Mouse (Mus musculus) embryonic facial prominence, embryonic 10.5 days (tissue): Measurements from ENCODE around the gene Abca7. TPM values are rescaled to one million over a fixed set of nuclear protein-coding genes. Genes with fewer than 3 reads are reported as not detected.
"Not testable (repeated sequence)": the region's sequence is repeated elsewhere in the genome, so short reads cannot be mapped to it uniquely, and the experiment has no call there.

Experiments used
- DNase-seq: peaks from one replicate; pipeline ENCODE4 v3.0.0-alpha.2; 2017; ENCODE audit warnings: low spot score
- H3K27ac ChIP-seq: fragments of 300-500 bp; sonication (generic); replicated peaks from 2 replicates; pipeline ENCODE4 v1.5.1; 2016; ENCODE audit warnings: mild to moderate bottlenecking
- H3K27me3 ChIP-seq: fragments of 300-500 bp; sonication (generic); replicated peaks from 2 replicates; pipeline ENCODE4 v1.6.1; 2016; ENCODE audit warnings: low read depth, mild to moderate bottlenecking; ENCODE audit not compliant: poor library complexity, severe bottlenecking
- H3K36me3 ChIP-seq: fragments of 300-500 bp; sonication (generic); replicated peaks from 2 replicates; pipeline ENCODE4 v1.6.1; 2016; ENCODE audit warnings: mild to moderate bottlenecking, moderate library complexity
- H3K4me1 ChIP-seq: fragments of 300-500 bp; sonication (generic); 2 replicates; pipeline ENCODE4 v1.6.1; 2016
- H3K4me3 ChIP-seq: fragments of 300-500 bp; sonication (generic); 2 replicates; pipeline ENCODE4 v1.5.1; 2016; ENCODE audit warnings: mild to moderate bottlenecking, moderate library complexity
- H3K9me3 ChIP-seq: fragments of 300-500 bp; sonication (generic); 2 replicates; pipeline ENCODE4 v1.6.1; 2016; ENCODE audit warnings: mild to moderate bottlenecking
- WGBS: fragments of 180-500 bp; shearing (Covaris S2); methylation state at CpG from one replicate; pipeline ENCODE4 v1.1.7; 2016; 5-methylcytosine and 5-hydroxymethylcytosine counted together
- polyA plus RNA-seq: library from polyadenylated mRNA; unstranded; fragments of >200 nt; fragmentation: Nextera tagmentation; extraction: Ambion mirVana; gene quantifications from 2 replicates; pipeline ENCODE4 v1.2.1, GENCODE M21; 2016

Abca7 gene
- polyA plus RNA-seq, 1 experiment from 2014 or later: 3.2 TPM

GRCm38 (mm10) chr10:80045766-80046165, 49.5 kb downstream of the Abca7 start:
- Histone ChIP-seq H3K9me3 (no peaks in the 10 kb centered on the region), H3K27me3 (0 out of 2 replicates have a peak, but pooled peaks cover 10% of the 10 kb centered on the region), H3K27ac (no peak overlapping the region), H3K4me1 (peaks cover 47% of the 10 kb centered on the region), H3K4me3 (0 out of 2 replicates have a peak overlapping the region, but pooled peaks have one; percentile 1), H3K36me3 (no peaks in the 10 kb centered on the region)
- DNase-seq: no peak
- WGBS: 82% methylated on average over 5 of the region's 5 CpGs

- DNase-seq: no peak
- H3K4me1 ChIP-seq: peaks cover 60% of the 10 kb centered on the region
- 0 out of 2 replicates have a peak, but pooled peaks cover 10% of the 10 kb centered on the region for H3K27me3 ChIP-seq
- no peaks in the 10 kb centered on the region for H3K36me3 ChIP-seq
- 45% methylated on average over 9 of the region's 9 CpGs for WGBS
- H3K4me3 ChIP-seq: 0 out of 2 replicates have a peak within 1 kb of the TSS, but pooled peaks have one; percentile 11
- H3K9me3 ChIP-seq: no peaks in the 10 kb centered on the region
- H3K27ac ChIP-seq: peak within 1 kb of the TSS; percentile 81
Observed at GRCm38 (mm10) chr10:80047041-80047565, 50.8 kb downstream of the Abca7 start, which contains the start of gene Gpx4. Gene Gpx4 (plus strand): TSS chr10:80047166.

- Histone ChIP-seq H3K4me3 (peak overlapping the region; percentile 11; the same call in 1 of the 2 replicates), H3K9me3 (no peaks in the 10 kb centered on the region), H3K27ac (peak overlapping the region; percentile 81), H3K4me1 (peaks cover 72% of the 10 kb centered on the region), H3K36me3 (no peaks in the 10 kb centered on the region), H3K27me3 (0 out of 2 replicates have a peak, but pooled peaks cover 10% of the 10 kb centered on the region)
- 19% methylated on average over 5 of the region's 5 CpGs for WGBS
- no peak for DNase-seq
Observed at GRCm38 (mm10) chr10:80048396-80048795, 52.1 kb downstream of the Abca7 start.

- no peak for DNase-seq
- 43% methylated on average over 3 of the region's 3 CpGs for WGBS
- H3K27ac ChIP-seq: peak overlapping the region; percentile 81
- H3K4me1 ChIP-seq: peaks cover 76% of the 10 kb centered on the region
- H3K9me3 ChIP-seq: no peaks in the 10 kb centered on the region
- H3K4me3 ChIP-seq: no peak overlapping the region
- H3K36me3 ChIP-seq: no peaks in the 10 kb centered on the region
- 0 out of 2 replicates have a peak, but pooled peaks cover 10% of the 10 kb centered on the region for H3K27me3 ChIP-seq
Observed at GRCm38 (mm10) chr10:80048834-80049233, 52.5 kb downstream of the Abca7 start.

- Histone ChIP-seq H3K36me3 (peaks cover 2% of the 10 kb centered on the region), H3K27ac (peak overlapping the region; percentile 81), H3K4me3 (no peak overlapping the region), H3K27me3 (0 out of 2 replicates have a peak, but pooled peaks cover 10% of the 10 kb centered on the region), H3K9me3 (no peaks in the 10 kb centered on the region), H3K4me1 (peaks cover 87% of the 10 kb centered on the region)
- DNase-seq: no peak
- WGBS: 27% methylated on average over 6 of the region's 6 CpGs
Observed at GRCm38 (mm10) chr10:80050244-80050643, 54.0 kb downstream of the Abca7 start.

- 19% methylated on average over 15 of the region's 15 CpGs for WGBS
Observed at GRCm38 (mm10) chr10:80050885-80051617, 54.8 kb downstream of the Abca7 start.

GRCm38 (mm10) chr10:80051618-80052373, 55.5 kb downstream of the Abca7 start:
- WGBS: 21% methylated on average over 14 of the region's 14 CpGs
- H3K9me3 ChIP-seq: no peaks in the 10 kb centered on the region
- H3K4me1 ChIP-seq: peaks cover 93% of the 10 kb centered on the region
- H3K27ac ChIP-seq: peak overlapping the region; percentile 98
- H3K4me3 ChIP-seq: peak overlapping the region; percentile 21
- peak; percentile 31 for DNase-seq
- peaks cover 18% of the 10 kb centered on the region for H3K36me3 ChIP-seq
- 0 out of 2 replicates have a peak, but pooled peaks cover 8% of the 10 kb centered on the region for H3K27me3 ChIP-seq

More at GRCm38 (mm10) chr10:80050885-80051617, 54.8 kb downstream of the Abca7 start:
- H3K9me3 ChIP-seq: no peaks in the 10 kb centered on the region
- H3K36me3 ChIP-seq: peaks cover 10% of the 10 kb centered on the region
- no peak for DNase-seq
- H3K27ac ChIP-seq: peak overlapping the region; percentile 98
- 0 out of 2 replicates have a peak, but pooled peaks cover 10% of the 10 kb centered on the region for H3K27me3 ChIP-seq
- H3K4me3 ChIP-seq: peak overlapping the region; percentile 21; the same call in 1 of the 2 replicates
- peaks cover 94% of the 10 kb centered on the region for H3K4me1 ChIP-seq

- H3K4me1 ChIP-seq: peaks cover 88% of the 10 kb centered on the region
- WGBS: 82% methylated on average over 5 of the region's 5 CpGs
Observed at GRCm38 (mm10) chr10:80052374-80052764, 56.1 kb downstream of the Abca7 start.

GRCm38 (mm10) chr10:80053259-80053780, 57.0 kb downstream of the Abca7 start:
- no peaks in the 10 kb centered on the region for H3K27me3 ChIP-seq
- H3K36me3 ChIP-seq: peaks cover 33% of the 10 kb centered on the region
- H3K27ac ChIP-seq: peak overlapping the region; percentile 98
- DNase-seq: peak; percentile 100
- H3K4me1 ChIP-seq: peaks cover 81% of the 10 kb centered on the region
- H3K4me3 ChIP-seq: peak overlapping the region; percentile 94
- under 1% methylated on average over 47 of the region's 47 CpGs for WGBS
- H3K9me3 ChIP-seq: no peaks in the 10 kb centered on the region

More at GRCm38 (mm10) chr10:80052374-80052764, 56.1 kb downstream of the Abca7 start:
- Histone ChIP-seq H3K9me3 (no peaks in the 10 kb centered on the region), H3K4me3 (0 out of 2 replicates have a peak overlapping the region, but pooled peaks have one; percentile 2), H3K27ac (peak overlapping the region; percentile 98), H3K36me3 (peaks cover 23% of the 10 kb centered on the region), H3K27me3 (0 out of 2 replicates have a peak, but pooled peaks cover 2% of the 10 kb centered on the region)
- no peak for DNase-seq

GRCm38 (mm10) chr10:80053831-80054815, 57.8 kb downstream of the Abca7 start:
- H3K27me3 ChIP-seq: no peaks in the 10 kb centered on the region
- no peaks in the 10 kb centered on the region for H3K9me3 ChIP-seq
- peak; percentile 83 for DNase-seq
- H3K4me1 ChIP-seq: peaks cover 75% of the 10 kb centered on the region
- H3K4me3 ChIP-seq: peak overlapping the region; percentile 94
- WGBS: 3% methylated on average over 77 of the region's 77 CpGs
- H3K36me3 ChIP-seq: peaks cover 41% of the 10 kb centered on the region
- peak overlapping the region; percentile 98 for H3K27ac ChIP-seq

- Histone ChIP-seq H3K36me3 (peaks cover 49% of the 10 kb centered on the region), H3K4me1 (peaks cover 67% of the 10 kb centered on the region), H3K4me3 (peak overlapping the region; percentile 94), H3K27ac (peak overlapping the region; percentile 98)
- H3K27me3 ChIP-seq, H3K9me3 ChIP-seq, DNase-seq: not testable (repeated sequence)
- 38% methylated on average over 3 of the region's 3 CpGs for WGBS
Observed at GRCm38 (mm10) chr10:80054911-80055310, 58.6 kb downstream of the Abca7 start.
